21 mouse cellular contexts compared by ENCODE assay signal in genomic region chr11:100781763-100782475, GRCm38 (mm10). TPM values are rescaled to one million over a fixed set of nuclear protein-coding genes. Genes with fewer than 3 reads are reported as not detected.
DNase-seq lines count a peak whose midpoint lies in the region; ATAC-seq and TF ChIP-seq lines count a peak whose summit lies in the region.
"Had no signal": no experiment of that assay in that cellular context is flagged by ENCODE, and none has a peak within 500 bp of the region (broad histone marks: within the 10 kb centered on the region; RNA-seq: fewer than 3 reads in every experiment).

No protein-coding gene starts in this region.

- TF ChIP-seq CTCF in liver, adult 2 months (IDR thresholded peaks at IDR 0.05; ENCODE audit: low read depth, low read length): no peak
- TF ChIP-seq CTCF in liver, postnatal 0 days (IDR thresholded peaks at IDR 0.05; ENCODE audit: low read depth): no peak
- no peak for TF ChIP-seq CTCF in lung, adult 2 months (IDR thresholded peaks at IDR 0.05; ENCODE audit: insufficient read depth, low read length)

- no peak overlapping the region for H3K9ac ChIP-seq in heart, embryonic 13.5 days
- no peak overlapping the region for H3K9ac ChIP-seq in liver, adult 2 months (ENCODE audit: low read depth, low read length)
- H3K9ac ChIP-seq in liver, postnatal 0 days (replicated peaks): no peak overlapping the region
- H3K9ac ChIP-seq: forebrain, embryonic 12.5 days; hindbrain, embryonic 14.5 days; intestine, embryonic 15.5 days; limb, embryonic 12.5 days; stomach, embryonic 15.5 days had no signal

- no peak for DNase-seq in heart, postnatal 4 days
- no peak for DNase-seq in liver, adult 2 months (ENCODE audit: extremely low read depth, low read depth, low spot score)
- no peak for DNase-seq in liver, postnatal 0 days
- DNase-seq in lung, adult 2 months: peak; percentile 25
- DNase-seq in lung, postnatal 36 days: peak; percentile 64
- no peak for DNase-seq in cerebellum, postnatal 14 days
- DNase-seq in spleen, adult 12 weeks (ENCODE audit: low spot score): no peak
- DNase-seq: B cell, adult 2 months; cerebellum, postnatal 36 days; thymus, postnatal 14 days had no signal

- WGBS in heart, embryonic 13.5 days: 75% methylated on average over 15 of the region's 15 CpGs
- WGBS in liver, adult 2 months: 82% methylated on average over 15 of the region's 15 CpGs
- WGBS in liver, postnatal 0 days (ENCODE audit: insufficient replicate concordance): 82% methylated on average over 15 of the region's 15 CpGs
- 76% methylated on average over 15 of the region's 15 CpGs for WGBS in lung, adult 2 months

- no peaks in the 10 kb centered on the region for H3K27me3 ChIP-seq in heart, embryonic 13.5 days (replicated peaks)
- no peaks in the 10 kb centered on the region for H3K27me3 ChIP-seq in liver, adult 2 months (ENCODE audit: control insufficient read depth, insufficient read depth, low read length)
- H3K27me3 ChIP-seq in liver, postnatal 0 days (ENCODE audit: insufficient read depth, low read length): no peaks in the 10 kb centered on the region
- H3K27me3 ChIP-seq: forebrain, embryonic 12.5 days; intestine, embryonic 15.5 days; limb, embryonic 12.5 days; stomach, embryonic 15.5 days had no signal

- no peaks in the 10 kb centered on the region for H3K9me3 ChIP-seq in heart, embryonic 13.5 days
- no peaks in the 10 kb centered on the region for H3K9me3 ChIP-seq in liver, postnatal 0 days (ENCODE audit: low read length)
- H3K9me3 ChIP-seq: forebrain, embryonic 12.5 days; G1E; intestine, embryonic 15.5 days; limb, embryonic 12.5 days; stomach, embryonic 15.5 days had no signal

- no peak for TF ChIP-seq EP300 in liver, postnatal 0 days (IDR thresholded peaks at IDR 0.05; ENCODE audit: low read depth)

- no peak overlapping the region for H3K4me3 ChIP-seq in heart, embryonic 13.5 days
- H3K4me3 ChIP-seq in liver, adult 2 months (ENCODE audit: insufficient read depth, low read depth, low read length): no peak overlapping the region
- no peak overlapping the region for H3K4me3 ChIP-seq in liver, postnatal 0 days (ENCODE audit: low read depth, low read length)
- H3K4me3 ChIP-seq in lung, adult 2 months (replicated peaks; ENCODE audit: extremely low read depth, low read depth, low read length): no peak overlapping the region
- H3K4me3 ChIP-seq: forebrain, embryonic 12.5 days; intestine, embryonic 15.5 days; limb, embryonic 12.5 days; stomach, embryonic 15.5 days had no signal

- TF ChIP-seq POLR2A in liver, adult 2 months (IDR thresholded peaks at IDR 0.05; ENCODE audit: extremely low read depth, insufficient read depth, low read length): no peak
- TF ChIP-seq POLR2A in lung, adult 2 months (IDR thresholded peaks at IDR 0.05; ENCODE audit: borderline replicate concordance, extremely low read depth, low read depth, low read length): no peak; the same call in 1 of the 2 replicates

- peaks cover 80% of the 10 kb centered on the region for H3K36me3 ChIP-seq in heart, embryonic 13.5 days
- peaks cover 45% of the 10 kb centered on the region for H3K36me3 ChIP-seq in liver, adult 2 months (ENCODE audit: control insufficient read depth, insufficient read depth, low read length)
- peaks cover 61% of the 10 kb centered on the region for H3K36me3 ChIP-seq in liver, postnatal 0 days (replicated peaks; ENCODE audit: insufficient read depth, low read length)

- no peak overlapping the region for H3K4me2 ChIP-seq in heart, embryonic 13.5 days
- no peak overlapping the region for H3K4me2 ChIP-seq in liver, postnatal 0 days (ENCODE audit: low read depth, low read length)
- H3K4me2 ChIP-seq: forebrain, embryonic 12.5 days; hindbrain, embryonic 14.5 days; intestine, embryonic 15.5 days; limb, embryonic 12.5 days; stomach, embryonic 15.5 days had no signal

- peaks cover 6% of the 10 kb centered on the region for H3K4me1 ChIP-seq in heart, embryonic 13.5 days
- H3K4me1 ChIP-seq in liver, adult 2 months (ENCODE audit: control insufficient read depth, insufficient read depth, low read length): no peaks in the 10 kb centered on the region
- H3K4me1 ChIP-seq in liver, postnatal 0 days (ENCODE audit: insufficient read depth): no peaks in the 10 kb centered on the region
- peaks cover 2% of the 10 kb centered on the region; the same call in 1 of the 2 replicates for H3K4me1 ChIP-seq in lung, adult 2 months (ENCODE audit: control insufficient read depth, insufficient read depth, low read length)
- H3K4me1 ChIP-seq: forebrain, embryonic 12.5 days; intestine, embryonic 15.5 days; stomach, embryonic 15.5 days had no signal

- H3K27ac ChIP-seq in heart, embryonic 13.5 days (replicated peaks): peak overlapping the region; percentile 49
- peak overlapping the region; percentile 42 for H3K27ac ChIP-seq in liver, adult 2 months (replicated peaks; ENCODE audit: insufficient read depth, low read depth, low read length)
- no peak overlapping the region for H3K27ac ChIP-seq in liver, postnatal 0 days (ENCODE audit: low read depth)
- H3K27ac ChIP-seq: forebrain, embryonic 12.5 days; hindbrain, embryonic 14.5 days; intestine, embryonic 15.5 days; limb, embryonic 12.5 days; stomach, embryonic 15.5 days had no signal

- H3K79me2 ChIP-seq in liver, adult 2 months (ENCODE audit: control insufficient read depth, insufficient read depth, low read length): no peaks in the 10 kb centered on the region

- no peak for ATAC-seq in heart, embryonic 13.5 days (ENCODE audit: extremely low read depth, insufficient number of reproducible peaks, low FRiP score, low TSS enrichment)
- no peak for ATAC-seq in liver, postnatal 0 days
- ATAC-seq: intestine, embryonic 15.5 days had no signal

RNA-seq across cellular contexts. Expression of gene Ghdc, which starts 11.2 kb away (rescaled TPM):
- polyA plus RNA-seq in heart, embryonic 13.5 days (2015; fragmentation: Nextera tagmentation; extraction: Ambion mirVana): 6.0 and 7.2 TPM in 2 replicates
- total RNA-seq in heart, postnatal 4 days (2021): 1 to 10 TPM; 7.8 to 9.9 TPM
- 7.1 and 8.5 TPM in 2 replicates for total RNA-seq in liver, adult 2 months (2014; rRNA removed)
- polyA plus RNA-seq in liver, adult 2 months (2012; rRNA removed): 17.0 and 17.5 TPM in 2 replicates
- 1.6 and 1.9 TPM in 2 replicates for polyA plus RNA-seq in liver, postnatal 0 days (2015; fragmentation: Nextera tagmentation; extraction: Ambion mirVana)
- 14.4 and 18.2 TPM in 2 replicates for polyA plus RNA-seq in lung, adult 2 months (2012; rRNA removed)

RNA-seq across cellular contexts. Expression of gene Hcrt, which starts 19.2 kb away (rescaled TPM):
- polyA plus RNA-seq in heart, embryonic 13.5 days (2015; fragmentation: Nextera tagmentation; extraction: Ambion mirVana): not detected in 2 replicates
- total RNA-seq in heart, postnatal 4 days (2021): not detected
- not detected in 2 replicates for total RNA-seq in liver, adult 2 months (2014; rRNA removed)
- polyA plus RNA-seq in liver, adult 2 months (2012; rRNA removed): not detected in 2 replicates
- polyA plus RNA-seq in liver, postnatal 0 days (2015; fragmentation: Nextera tagmentation; extraction: Ambion mirVana): not detected in 2 replicates
- polyA plus RNA-seq in lung, adult 2 months (2012; rRNA removed): not detected in 2 replicates
- total RNA-seq: adrenal gland, adult 18-20 months; G1E; gastrocnemius, postnatal 4 days had no signal
- polyA plus RNA-seq: G1E; hindbrain, embryonic 14.5 days; intestine, embryonic 15.5 days; limb, embryonic 12.5 days; liver, embryonic 16.5 days; neural tube, embryonic 11.5 days; stomach, embryonic 15.5 days had no signal

RNA-seq across cellular contexts. Expression of gene Kcnh4, which starts 22.2 kb away (rescaled TPM):
- not detected in 2 replicates for polyA plus RNA-seq in heart, embryonic 13.5 days (2015; fragmentation: Nextera tagmentation; extraction: Ambion mirVana)
- not detected for total RNA-seq in heart, postnatal 4 days (2021)
- not detected in 2 replicates for total RNA-seq in liver, adult 2 months (2014; rRNA removed)
- not detected in 2 replicates for polyA plus RNA-seq in liver, adult 2 months (2012; rRNA removed)
- polyA plus RNA-seq in liver, postnatal 0 days (2015; fragmentation: Nextera tagmentation; extraction: Ambion mirVana): not detected in 2 replicates
- 1.1 and 1.8 TPM in 2 replicates for polyA plus RNA-seq in lung, adult 2 months (2012; rRNA removed)
- total RNA-seq: G1E had no signal
- polyA plus RNA-seq: G1E; limb, embryonic 12.5 days; liver, embryonic 16.5 days had no signal

RNA-seq across cellular contexts. Expression of gene Rab5c, which starts 43.9 kb away (rescaled TPM):
- polyA plus RNA-seq in heart, embryonic 13.5 days (2015; fragmentation: Nextera tagmentation; extraction: Ambion mirVana): 13.4 and 13.6 TPM in 2 replicates
- total RNA-seq in heart, postnatal 4 days (2021): 10 to 100 TPM; 78.8 to 83.6 TPM
- 70.8 and 71.3 TPM in 2 replicates for total RNA-seq in liver, adult 2 months (2014; rRNA removed)
- 140 and 149 TPM in 2 replicates for polyA plus RNA-seq in liver, adult 2 months (2012; rRNA removed)
- 16.6 and 17.0 TPM in 2 replicates for polyA plus RNA-seq in liver, postnatal 0 days (2015; fragmentation: Nextera tagmentation; extraction: Ambion mirVana)
- 235 and 252 TPM in 2 replicates for polyA plus RNA-seq in lung, adult 2 months (2012; rRNA removed)

Comparison
In these comparisons a context has a peak if more than half of its experiments do, and no peak if none do; other contexts are left out.
1. DNase-seq: peak in lung, adult 2 months (single experiment) and lung, postnatal 36 days (single experiment); none in heart, postnatal 4 days (single experiment), liver, adult 2 months (single experiment), liver, postnatal 0 days (single experiment), cerebellum, postnatal 14 days (0 of 2) and spleen, adult 12 weeks (single experiment).